Mouse (Mus musculus): ENCODE results near the gene Eps8. TPM values are rescaled to one million over a fixed set of nuclear protein-coding genes. Genes with fewer than 3 reads are reported as not detected.

The Eps8 gene
- polyA plus RNA-seq, 2 experiments, result 14.9 to 33.3 TPM

DNA sequence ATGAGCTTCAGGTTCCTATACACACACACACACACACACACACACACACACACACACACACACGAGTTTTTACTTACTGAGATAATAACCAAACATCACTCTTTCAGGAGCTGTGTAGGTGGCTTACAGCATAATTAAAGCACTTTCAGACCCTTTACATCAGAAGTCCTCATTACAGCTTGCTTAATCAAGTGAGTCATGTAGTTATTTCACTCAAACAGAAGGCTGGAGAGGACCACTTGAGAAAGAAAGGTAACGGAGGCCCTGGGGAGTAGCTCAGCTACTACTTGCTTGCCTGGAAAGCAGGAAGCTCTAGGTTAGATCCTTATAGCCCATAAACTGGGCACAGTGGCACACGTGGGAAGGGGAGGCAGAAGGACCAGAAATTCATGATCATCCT is 13.0 kb upstream of the Eps8 start:
- H3K4me1 ChIP-seq (ENCODE audit: control insufficient read depth, insufficient read depth, low read length), result no peaks in the 10 kb centered on the region
- H3K9ac ChIP-seq (ENCODE audit: low read depth, low read length, severe bottlenecking), result no peak overlapping the region
- 58% methylated on average over 3 of the region's 3 CpGs for WGBS
- H3K9me3 ChIP-seq (ENCODE audit: control insufficient read depth, low read length), result no peaks in the 10 kb centered on the region
- no peak for DNase-seq (ENCODE audit: low spot score)
- H3K27me3 ChIP-seq (ENCODE audit: control insufficient read depth, insufficient read depth, low read length), result no peaks in the 10 kb centered on the region
- no peak for TF ChIP-seq POLR2A (IDR thresholded peaks at IDR 0.05; ENCODE audit: borderline replicate concordance, extremely low read depth, insufficient read depth, insufficient read length)
- H3K4me2 ChIP-seq (replicated peaks; ENCODE audit: low read depth, low read length, severe bottlenecking), result no peak overlapping the region
- no peak overlapping the region for H3K4me3 ChIP-seq (replicated peaks; ENCODE audit: low read length)
- no peaks in the 10 kb centered on the region for H3K36me3 ChIP-seq (ENCODE audit: control insufficient read depth, insufficient read depth, low read length)
- H3K27ac ChIP-seq (replicated peaks; ENCODE audit: low read depth, low read length), result no peak overlapping the region
- no peak for ATAC-seq (ENCODE audit: low FRiP score, low read depth)

GRCm38 (mm10) chr6:137664936-137665335 is 10.3 kb upstream of the Eps8 start:
- Histone ChIP-seq H3K27ac (replicated peaks; ENCODE audit: low read depth, low read length) (no peak overlapping the region), H3K9ac (ENCODE audit: low read depth, low read length, severe bottlenecking) (no peak overlapping the region), H3K36me3 (ENCODE audit: control insufficient read depth, insufficient read depth, low read length) (no peaks in the 10 kb centered on the region), H3K4me3 (replicated peaks; ENCODE audit: low read length) (no peak overlapping the region), H3K4me2 (replicated peaks; ENCODE audit: low read depth, low read length, severe bottlenecking) (no peak overlapping the region), H3K27me3 (ENCODE audit: control insufficient read depth, insufficient read depth, low read length) (no peaks in the 10 kb centered on the region), H3K4me1 (ENCODE audit: control insufficient read depth, insufficient read depth, low read length) (no peaks in the 10 kb centered on the region), H3K9me3 (ENCODE audit: control insufficient read depth, low read length) (no peaks in the 10 kb centered on the region)
- 45% methylated on average over 3 of the region's 3 CpGs for WGBS
- DNase-seq (ENCODE audit: low spot score) (no peak), ATAC-seq (ENCODE audit: low FRiP score, low read depth) (no peak)
- no peak for TF ChIP-seq POLR2A (IDR thresholded peaks at IDR 0.05; ENCODE audit: borderline replicate concordance, extremely low read depth, insufficient read depth, insufficient read length)

DNA sequence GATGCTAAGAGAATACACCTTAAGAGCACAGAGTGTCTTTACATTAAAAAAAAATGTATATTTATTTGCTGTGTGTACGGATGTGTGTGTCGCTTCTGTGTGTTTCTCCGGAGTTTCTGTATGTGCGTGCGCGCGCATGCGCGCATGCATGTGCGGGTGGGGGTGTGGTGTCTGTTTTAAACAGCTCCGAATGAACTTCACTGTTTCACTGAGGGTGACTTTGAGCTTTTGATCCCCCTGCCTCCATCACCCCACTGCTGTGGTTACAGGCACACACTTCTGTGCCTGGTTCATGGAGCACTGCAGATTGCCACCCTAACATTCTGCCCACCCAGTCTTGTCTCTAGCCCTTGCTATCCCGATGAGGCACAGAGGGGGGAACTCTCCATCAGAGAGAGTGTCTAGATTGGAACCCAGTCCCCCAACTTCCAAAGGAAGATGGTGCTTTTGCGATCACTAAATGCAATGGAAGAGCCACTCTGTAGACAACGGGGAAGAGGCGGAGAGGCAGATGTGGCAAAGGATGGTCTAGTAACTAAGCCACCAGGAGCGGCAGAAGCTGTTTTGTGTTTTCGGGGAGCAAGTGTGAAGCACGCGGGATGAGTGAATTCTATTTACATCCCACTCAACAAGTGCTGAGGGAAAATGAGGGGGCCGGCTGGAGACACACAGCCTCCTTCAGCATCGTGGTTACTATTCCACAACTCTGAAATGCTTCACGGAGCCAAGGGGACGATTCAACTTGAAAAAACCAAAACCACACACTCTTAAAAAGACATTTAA is 7.1 kb upstream of the Eps8 start:
- no peak for TF ChIP-seq POLR2A (IDR thresholded peaks at IDR 0.05; ENCODE audit: borderline replicate concordance, extremely low read depth, insufficient read depth, insufficient read length)
- no peaks in the 10 kb centered on the region for H3K27me3 ChIP-seq (ENCODE audit: control insufficient read depth, insufficient read depth, low read length)
- 88% methylated on average over 23 of the region's 23 CpGs for WGBS

GRCm38 (mm10) chr6:137658426-137659088 is 3.9 kb upstream of the Eps8 start:
- no peak for TF ChIP-seq POLR2A (IDR thresholded peaks at IDR 0.05; ENCODE audit: borderline replicate concordance, extremely low read depth, insufficient read depth, insufficient read length)
- 75% methylated on average over 12 of the region's 12 CpGs for WGBS
- Histone ChIP-seq H3K4me3 (replicated peaks; ENCODE audit: low read length) (no peak overlapping the region), H3K36me3 (ENCODE audit: control insufficient read depth, insufficient read depth, low read length) (no peaks in the 10 kb centered on the region), H3K9me3 (ENCODE audit: control insufficient read depth, low read length) (no peaks in the 10 kb centered on the region), H3K9ac (ENCODE audit: low read depth, low read length, severe bottlenecking) (no peak overlapping the region), H3K4me2 (replicated peaks; ENCODE audit: low read depth, low read length, severe bottlenecking) (no peak overlapping the region), H3K27ac (replicated peaks; ENCODE audit: low read depth, low read length) (no peak overlapping the region), H3K27me3 (ENCODE audit: control insufficient read depth, insufficient read depth, low read length) (no peaks in the 10 kb centered on the region), H3K4me1 (ENCODE audit: control insufficient read depth, insufficient read depth, low read length) (no peaks in the 10 kb centered on the region)
- ATAC-seq (ENCODE audit: low FRiP score, low read depth) (no peak), DNase-seq (ENCODE audit: low spot score) (no peak)

More for the DNA sequence above, 7.1 kb upstream of the Eps8 start:
- no peaks in the 10 kb centered on the region for H3K9me3 ChIP-seq (ENCODE audit: control insufficient read depth, low read length)
- no peaks in the 10 kb centered on the region for H3K36me3 ChIP-seq (ENCODE audit: control insufficient read depth, insufficient read depth, low read length)
- no peak overlapping the region for H3K4me2 ChIP-seq (replicated peaks; ENCODE audit: low read depth, low read length, severe bottlenecking)
- no peak for ATAC-seq (ENCODE audit: low FRiP score, low read depth)
- no peak overlapping the region for H3K27ac ChIP-seq (replicated peaks; ENCODE audit: low read depth, low read length)
- H3K9ac ChIP-seq (ENCODE audit: low read depth, low read length, severe bottlenecking), result no peak overlapping the region
- DNase-seq (ENCODE audit: low spot score), result no peak
- H3K4me3 ChIP-seq (replicated peaks; ENCODE audit: low read length), result no peak overlapping the region
- no peaks in the 10 kb centered on the region for H3K4me1 ChIP-seq (ENCODE audit: control insufficient read depth, insufficient read depth, low read length)

DNA sequence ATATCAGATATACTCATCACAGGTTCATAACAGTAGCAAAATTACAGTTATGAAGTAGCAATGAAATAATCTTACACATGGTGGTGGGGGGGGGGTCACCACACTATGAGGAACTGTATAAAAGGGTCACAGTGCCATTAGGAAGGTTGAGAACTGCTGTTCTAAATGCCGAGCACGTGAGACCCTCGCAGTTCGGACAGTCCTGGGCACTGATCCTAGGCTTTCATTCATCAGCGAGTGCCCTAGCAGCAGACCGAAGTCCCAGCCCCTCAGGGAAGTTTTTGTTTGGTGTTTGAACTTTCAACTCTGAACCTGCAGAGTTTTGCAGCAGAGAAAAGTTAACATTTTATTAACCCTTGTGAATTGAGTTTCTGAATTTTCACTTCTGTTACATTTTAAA is 2.5 kb upstream of the Eps8 start:
- Histone ChIP-seq H3K4me1 (ENCODE audit: control insufficient read depth, insufficient read depth, low read length) (no peaks in the 10 kb centered on the region), H3K27me3 (ENCODE audit: control insufficient read depth, insufficient read depth, low read length) (no peaks in the 10 kb centered on the region), H3K36me3 (ENCODE audit: control insufficient read depth, insufficient read depth, low read length) (no peaks in the 10 kb centered on the region), H3K4me2 (replicated peaks; ENCODE audit: low read depth, low read length, severe bottlenecking) (no peak overlapping the region), H3K9ac (ENCODE audit: low read depth, low read length, severe bottlenecking) (no peak overlapping the region), H3K4me3 (replicated peaks; ENCODE audit: low read length) (no peak overlapping the region), H3K27ac (replicated peaks; ENCODE audit: low read depth, low read length) (no peak overlapping the region), H3K9me3 (ENCODE audit: control insufficient read depth, low read length) (no peaks in the 10 kb centered on the region)
- DNase-seq (ENCODE audit: low spot score) (no peak), ATAC-seq (ENCODE audit: low FRiP score, low read depth) (no peak)
- TF ChIP-seq POLR2A (IDR thresholded peaks at IDR 0.05; ENCODE audit: borderline replicate concordance, extremely low read depth, insufficient read depth, insufficient read length), result no peak
- WGBS, result 72% methylated on average over 6 of the region's 6 CpGs

All from limb, embryonic 14.5 days (tissue).